Mouse (Mus musculus) hindbrain, embryonic 11.5 days (tissue): ENCODE measurements around the gene 4930455H04Rik. TPM values are rescaled to one million over a fixed set of nuclear protein-coding genes. Genes with fewer than 3 reads are reported as not detected.
A peak's percentile ranks its signal among the peaks of the same experiment; 100 is the strongest.

Experiments used
- ATAC-seq: fragments of 200-750 bp; cut with Nextera tagmentation; 2 replicates; pipeline ENCODE4 v1.8.0; 2017; ENCODE audit warnings: mild to moderate bottlenecking, moderate TSS enrichment, moderate library complexity; ENCODE audit not compliant: low FRiP score
- DNase-seq: peaks from one replicate; pipeline ENCODE4 v3.0.0-alpha.2; 2015; ENCODE audit warnings: low spot score
- H3K27ac ChIP-seq: fragments of 300-500 bp; sonication (generic); 2 replicates; pipeline ENCODE4 v1.5.1; 2014; ENCODE audit warnings: mild to moderate bottlenecking, low read depth, low read length
- H3K27me3 ChIP-seq: fragments of 300-500 bp; sonication (generic); 2 replicates; pipeline ENCODE4 v1.6.1; 2014; ENCODE audit warnings: mild to moderate bottlenecking, low read length, moderate library complexity, mixed read lengths; ENCODE audit not compliant: control insufficient read depth, insufficient read depth
- H3K36me3 ChIP-seq: fragments of 300-500 bp; sonication (generic); 2 replicates; pipeline ENCODE4 v1.6.1; 2014; ENCODE audit warnings: mild to moderate bottlenecking, low read length, moderate library complexity, mixed read lengths; ENCODE audit not compliant: control insufficient read depth, insufficient read depth
- H3K4me1 ChIP-seq: fragments of 300-500 bp; sonication (generic); replicated peaks from 2 replicates; pipeline ENCODE4 v1.6.1; 2014; ENCODE audit warnings: low read length, mixed read lengths; ENCODE audit not compliant: control insufficient read depth, insufficient read depth
- H3K4me2 ChIP-seq: fragments of 300-500 bp; sonication (generic); replicated peaks from 2 replicates; pipeline ENCODE4 v1.6.1; 2014; ENCODE audit warnings: mild to moderate bottlenecking, low read depth, low read length
- H3K4me3 ChIP-seq: fragments of 300-500 bp; sonication (generic); 2 replicates; pipeline ENCODE4 v1.5.1; 2014; ENCODE audit warnings: low read depth, low read length
- H3K9ac ChIP-seq: fragments of 300-500 bp; sonication (generic); 2 replicates; pipeline ENCODE4 v1.6.1; 2014; ENCODE audit warnings: low read depth, low read length
- H3K9me3 ChIP-seq: fragments of 300-500 bp; sonication (generic); 2 replicates; pipeline ENCODE4 v1.6.1; 2016; ENCODE audit warnings: low read length; ENCODE audit not compliant: control insufficient read depth
- WGBS: fragments of 180-500 bp; shearing (Covaris S2); extraction: QIAGEN DNeasy Blood & Tissue Kit; methylation state at CpG from one replicate; pipeline ENCODE4 v1.1.7; 2014; 5-methylcytosine and 5-hydroxymethylcytosine counted together
- polyA plus RNA-seq: library from polyadenylated mRNA; unstranded; fragments of >200 nt; fragmentation: Nextera tagmentation; extraction: Ambion mirVana; gene quantifications from 2 replicates; pipeline ENCODE4 v1.2.1, GENCODE M21; 2014

4930455H04Rik gene
- polyA plus RNA-seq, 1 experiment from 2014 or later: not detected

GRCm38 (mm10) chr3:116942751-116943150 lies 25.3 kb upstream of the 4930455H04Rik start:
- DNase-seq (no peak), ATAC-seq (peak; percentile 63; the same call in 1 of the 2 replicates)
- Histone ChIP-seq H3K4me3 (no peak overlapping the region), H3K4me2 (no peak overlapping the region), H3K36me3 (no peaks in the 10 kb centered on the region), H3K4me1 (no peaks in the 10 kb centered on the region), H3K27me3 (no peaks in the 10 kb centered on the region), H3K9ac (no peak overlapping the region), H3K27ac (no peak overlapping the region), H3K9me3 (no peaks in the 10 kb centered on the region)
- 54% methylated on average over 6 of the region's 6 CpGs for WGBS

DNA sequence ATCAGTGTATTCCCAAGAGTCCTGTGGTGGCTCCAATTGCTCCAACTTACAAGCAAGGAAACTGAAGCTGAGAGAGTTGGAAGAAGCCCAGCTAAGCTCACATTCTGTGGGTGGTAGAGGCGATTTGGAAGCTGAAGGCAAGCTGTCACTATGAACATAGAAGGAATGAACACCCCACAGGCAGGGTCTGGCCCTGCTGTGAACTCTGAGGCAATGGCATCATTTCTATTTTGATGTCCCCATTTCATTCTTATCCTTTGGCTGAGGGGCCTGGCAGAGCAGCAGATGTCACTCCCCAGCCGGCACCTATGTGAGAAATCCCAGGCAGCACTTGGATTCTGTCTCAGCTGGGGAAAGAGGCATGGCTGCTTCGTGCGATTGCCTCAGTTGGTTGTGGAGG lies 24.6 kb upstream of the 4930455H04Rik start:
- WGBS: 90% methylated on average over 4 of the region's 4 CpGs
- ATAC-seq: no peak

GRCm38 (mm10) chr3:116946476-116946875 lies 21.6 kb upstream of the 4930455H04Rik start:
- no peaks in the 10 kb centered on the region for H3K36me3 ChIP-seq
- H3K27ac ChIP-seq: no peak overlapping the region
- WGBS: 87% methylated on average over 4 of the region's 4 CpGs
- ATAC-seq (no peak), DNase-seq (no peak)
- no peak overlapping the region for H3K9ac ChIP-seq
- H3K4me2 ChIP-seq: no peak overlapping the region
- H3K4me1 ChIP-seq: no peaks in the 10 kb centered on the region
- no peak overlapping the region for H3K4me3 ChIP-seq
- H3K9me3 ChIP-seq: no peaks in the 10 kb centered on the region
- H3K27me3 ChIP-seq: no peaks in the 10 kb centered on the region

More for the DNA sequence above, 24.6 kb upstream of the 4930455H04Rik start:
- H3K4me3 ChIP-seq: no peak overlapping the region
- no peak overlapping the region for H3K4me2 ChIP-seq
- H3K9me3 ChIP-seq: no peaks in the 10 kb centered on the region
- no peak overlapping the region for H3K9ac ChIP-seq
- DNase-seq: no peak
- H3K36me3 ChIP-seq: no peaks in the 10 kb centered on the region
- no peaks in the 10 kb centered on the region for H3K27me3 ChIP-seq
- H3K4me1 ChIP-seq: no peaks in the 10 kb centered on the region
- no peak overlapping the region for H3K27ac ChIP-seq

GRCm38 (mm10) chr3:116950665-116951115 lies 17.4 kb upstream of the 4930455H04Rik start:
- H3K27ac ChIP-seq: no peak overlapping the region
- H3K27me3 ChIP-seq: no peaks in the 10 kb centered on the region
- H3K9me3 ChIP-seq: no peaks in the 10 kb centered on the region
- no peaks in the 10 kb centered on the region for H3K4me1 ChIP-seq
- no peak overlapping the region for H3K4me3 ChIP-seq
- 86% methylated on average over 6 of the region's 6 CpGs for WGBS
- no peaks in the 10 kb centered on the region for H3K36me3 ChIP-seq
- ATAC-seq (no peak), DNase-seq (no peak)
- no peak overlapping the region for H3K9ac ChIP-seq
- H3K4me2 ChIP-seq: no peak overlapping the region

GRCm38 (mm10) chr3:116951489-116951888 lies 16.6 kb upstream of the 4930455H04Rik start:
- Histone ChIP-seq H3K27me3 (no peaks in the 10 kb centered on the region), H3K4me2 (no peak overlapping the region), H3K4me1 (no peaks in the 10 kb centered on the region), H3K27ac (no peak overlapping the region), H3K9me3 (no peaks in the 10 kb centered on the region), H3K9ac (no peak overlapping the region), H3K36me3 (no peaks in the 10 kb centered on the region), H3K4me3 (no peak overlapping the region)
- WGBS: 92% methylated on average over 3 of the region's 3 CpGs
- no peak for DNase-seq
- ATAC-seq: no peak

DNA sequence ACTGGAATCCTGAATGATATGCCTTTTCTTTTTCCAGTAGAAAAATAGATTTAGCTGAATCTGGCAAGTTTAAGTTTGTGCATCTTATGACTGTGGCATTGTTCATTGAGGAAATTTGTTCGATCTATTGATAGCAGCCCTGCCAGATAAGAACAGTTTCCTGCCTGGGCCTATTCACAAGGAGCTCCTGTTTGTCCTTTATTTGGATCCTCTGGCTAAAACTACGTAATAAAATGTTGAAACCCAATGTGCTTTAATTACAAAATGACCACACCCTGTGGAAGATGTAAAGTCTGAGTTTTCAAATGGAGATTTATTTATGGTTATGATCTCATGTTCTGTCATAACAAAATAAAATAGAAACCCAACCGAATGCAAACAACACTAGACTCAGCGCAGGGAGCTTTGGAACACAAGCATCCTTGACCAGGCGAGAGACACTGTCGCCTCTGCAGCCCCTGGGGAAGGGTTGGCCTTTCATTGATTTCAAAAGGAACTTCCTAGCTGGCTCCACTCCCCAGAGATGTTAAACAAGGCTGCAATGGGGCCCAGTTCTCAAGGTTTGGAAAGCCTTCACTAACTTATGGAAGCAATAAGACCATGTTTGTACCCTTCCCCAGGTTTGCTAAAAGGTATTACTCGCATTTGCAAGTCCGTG lies 15.7 kb upstream of the 4930455H04Rik start:
- DNase-seq (no peak), ATAC-seq (no peak)
- Histone ChIP-seq H3K27me3 (no peaks in the 10 kb centered on the region), H3K4me1 (no peaks in the 10 kb centered on the region), H3K4me3 (no peak overlapping the region), H3K9me3 (no peaks in the 10 kb centered on the region), H3K27ac (no peak overlapping the region), H3K4me2 (no peak overlapping the region), H3K9ac (no peak overlapping the region), H3K36me3 (no peaks in the 10 kb centered on the region)
- 82% methylated on average over 8 of the region's 8 CpGs for WGBS

GRCm38 (mm10) chr3:116953366-116953765 lies 14.7 kb upstream of the 4930455H04Rik start:
- Histone ChIP-seq H3K4me3 (no peak overlapping the region), H3K27me3 (no peaks in the 10 kb centered on the region), H3K4me1 (no peaks in the 10 kb centered on the region), H3K27ac (no peak overlapping the region), H3K9ac (no peak overlapping the region), H3K9me3 (no peaks in the 10 kb centered on the region), H3K4me2 (no peak overlapping the region), H3K36me3 (no peaks in the 10 kb centered on the region)
- WGBS: 85% methylated on average over 6 of the region's 6 CpGs
- no peak for ATAC-seq
- DNase-seq: no peak

GRCm38 (mm10) chr3:116955061-116955460 lies 13.0 kb upstream of the 4930455H04Rik start:
- Histone ChIP-seq H3K9ac (no peak overlapping the region), H3K4me2 (no peak overlapping the region), H3K9me3 (no peaks in the 10 kb centered on the region), H3K4me3 (no peak overlapping the region), H3K27me3 (no peaks in the 10 kb centered on the region), H3K36me3 (no peaks in the 10 kb centered on the region), H3K27ac (no peak overlapping the region), H3K4me1 (no peaks in the 10 kb centered on the region)
- WGBS: 72% methylated on average over 6 of the region's 6 CpGs
- ATAC-seq: no peak
- no peak for DNase-seq

DNA sequence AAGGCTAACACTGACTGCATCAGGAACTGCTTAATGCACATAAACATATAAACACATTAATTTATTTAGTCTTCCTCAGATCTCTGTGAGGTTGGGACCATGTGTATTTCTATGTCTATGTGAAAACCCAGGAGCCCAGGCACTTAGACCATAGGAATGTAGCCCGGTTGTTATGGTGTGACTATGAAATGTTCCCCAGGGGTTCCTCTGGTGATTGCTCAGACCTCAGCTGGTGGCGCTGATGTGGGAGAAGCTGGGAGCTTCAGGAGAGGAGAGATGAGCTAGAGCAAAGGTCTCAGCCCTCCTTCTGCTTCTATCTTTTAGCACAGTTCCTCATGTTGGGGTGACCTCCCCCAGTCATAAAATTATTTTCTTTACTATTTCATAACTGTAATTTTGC lies 7.7 kb upstream of the 4930455H04Rik start:
- Histone ChIP-seq H3K4me3 (no peak overlapping the region), H3K27me3 (no peaks in the 10 kb centered on the region), H3K4me1 (no peaks in the 10 kb centered on the region), H3K4me2 (no peak overlapping the region), H3K9me3 (no peaks in the 10 kb centered on the region), H3K9ac (no peak overlapping the region), H3K27ac (no peak overlapping the region), H3K36me3 (no peaks in the 10 kb centered on the region)
- WGBS: 79% methylated on average over 2 of the region's 2 CpGs
- no peak for DNase-seq
- ATAC-seq: no peak
